Mouse (Mus musculus): Measurements from ENCODE around the gene Nosip.

The Nosip gene

DNA sequence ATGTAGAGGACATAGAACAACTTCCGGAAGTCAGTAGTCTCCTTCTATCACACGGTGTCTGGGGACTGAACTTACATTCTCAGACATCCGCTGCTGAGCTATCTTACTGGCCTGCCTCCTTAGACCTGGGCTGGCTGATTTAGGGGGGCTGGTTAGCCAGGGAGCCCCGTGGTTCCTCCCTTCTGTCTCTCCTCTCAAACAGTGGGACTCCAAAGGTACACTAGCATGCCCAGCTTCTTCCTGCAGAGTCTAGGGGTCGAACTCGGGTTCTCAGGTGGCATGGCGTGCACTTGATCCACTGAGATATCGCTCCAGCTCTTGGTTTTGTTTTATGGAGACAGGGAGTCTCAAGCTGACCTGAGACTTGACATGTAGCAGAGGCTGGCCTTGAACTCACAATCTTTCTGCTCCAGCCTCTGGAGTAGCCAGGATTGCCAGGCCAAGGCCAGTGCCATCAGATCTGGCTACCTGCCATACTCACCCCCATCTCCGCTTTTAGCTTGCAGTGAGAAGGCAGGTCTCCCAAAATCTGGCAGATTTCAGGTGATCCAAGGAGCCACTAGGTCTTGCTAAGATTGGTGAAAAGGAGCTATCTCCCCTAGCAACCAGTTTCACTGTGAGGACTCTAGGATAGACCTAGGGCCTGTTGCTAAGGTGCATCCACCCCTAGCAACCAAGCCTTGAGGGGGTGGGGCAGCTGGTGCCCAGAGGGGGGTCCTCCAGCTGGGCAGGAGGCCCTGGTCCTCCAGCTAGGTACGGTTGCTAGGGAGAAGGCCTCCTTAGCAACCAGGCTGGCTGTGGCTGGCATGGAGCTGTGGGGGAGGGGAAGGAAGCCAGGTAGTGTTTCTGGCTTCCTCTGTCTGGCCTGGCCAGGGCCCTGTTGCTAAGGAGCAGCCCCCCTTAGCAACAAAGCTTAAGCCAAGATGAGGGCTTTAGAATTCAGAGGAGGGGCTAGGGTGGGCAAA, 3.3 kb upstream of the Nosip start:
- 75% methylated on average over 10 of the region's 10 CpGs for WGBS

DNA sequence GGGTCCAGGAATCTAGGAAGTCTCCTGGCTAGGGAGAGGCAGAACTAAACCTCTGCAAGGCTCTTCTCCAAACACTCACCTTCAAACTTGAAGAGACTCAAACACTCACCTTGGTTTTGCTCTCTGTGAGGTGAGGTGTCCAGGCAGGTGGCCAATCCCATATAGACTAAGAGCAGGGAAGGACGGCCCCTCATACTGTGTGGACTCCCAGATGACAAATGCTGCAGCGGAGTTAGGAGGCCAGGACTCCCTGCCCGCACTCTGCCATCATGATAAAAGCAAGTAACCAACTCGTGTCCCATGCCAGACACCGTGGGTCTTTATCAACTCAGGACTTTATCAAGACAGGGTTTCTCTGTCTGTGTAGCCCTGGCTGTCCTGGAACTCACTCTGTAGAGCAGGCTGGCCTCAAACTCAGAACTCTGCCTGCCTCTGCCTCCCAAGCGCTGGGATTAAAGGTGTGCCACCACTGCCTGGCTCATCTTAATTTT, 1.6 kb upstream of the Nosip start:
- WGBS = 94% methylated on average over 6 of the region's 6 CpGs

DNA sequence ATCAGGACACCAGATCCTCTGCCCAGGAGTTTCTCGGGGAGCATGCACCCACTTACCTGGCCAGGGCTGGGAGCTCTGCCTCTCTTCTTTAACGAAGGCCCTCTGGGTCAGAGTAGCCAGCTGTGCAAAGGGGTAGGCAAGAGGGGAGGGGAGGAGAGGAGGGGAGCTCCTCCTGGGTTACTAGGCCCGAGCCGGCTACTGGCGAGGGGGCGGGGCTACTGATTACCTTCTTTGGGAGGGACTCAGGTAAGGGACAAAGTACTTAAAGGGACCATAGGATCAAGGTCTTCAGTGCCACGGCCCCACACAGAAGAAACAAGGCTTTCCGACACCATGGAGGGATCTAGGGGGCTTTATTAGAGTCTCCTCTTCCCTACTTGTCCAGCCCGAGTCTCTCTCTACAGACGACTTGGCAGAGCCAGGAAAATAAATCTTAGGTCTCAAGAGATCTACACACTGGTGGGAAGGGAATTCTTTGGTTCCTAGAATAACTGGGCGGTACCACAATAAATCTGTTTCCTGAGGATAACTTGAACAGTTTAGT, 625 bp upstream of the Nosip start:
- WGBS = 15% methylated on average over 11 of the region's 11 CpGs

DNA sequence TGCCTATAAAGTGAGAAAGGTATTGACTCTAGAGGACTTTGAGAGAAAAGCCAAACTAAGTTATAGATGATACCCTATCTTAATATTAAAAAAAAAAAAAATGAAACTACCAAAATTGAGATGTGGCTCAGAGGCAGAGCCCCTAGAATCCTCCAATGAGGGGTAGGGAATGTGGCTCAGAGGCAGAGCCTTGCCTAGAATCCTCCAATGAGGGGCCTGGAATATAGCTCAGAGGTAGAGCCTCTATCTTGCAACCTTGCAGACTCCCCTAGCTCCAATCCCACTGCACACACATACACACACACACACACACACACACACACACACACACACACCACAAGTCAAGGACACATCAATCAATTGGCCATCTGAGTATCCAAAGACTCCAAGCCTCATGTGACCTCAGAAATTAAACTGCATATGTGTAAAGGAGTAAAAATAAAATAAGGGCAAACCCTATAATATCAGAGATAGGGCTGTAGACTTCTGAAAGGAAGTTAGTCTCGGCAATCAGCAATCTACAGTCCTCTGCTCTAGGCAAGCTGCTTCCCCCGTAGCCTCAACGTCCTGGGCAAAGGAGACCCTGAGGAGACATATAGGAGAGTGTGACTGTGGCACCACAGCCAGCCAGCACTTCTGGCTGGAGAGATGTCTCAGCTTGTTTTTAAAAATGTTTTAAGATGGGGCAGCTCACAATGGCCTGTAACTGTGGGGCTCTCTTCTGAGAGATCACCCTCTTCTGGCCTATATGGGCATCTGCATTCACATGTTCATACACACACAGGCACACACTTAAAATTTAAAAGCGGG, 5.2 kb downstream of the Nosip start:
- 86% methylated on average over 4 of the region's 4 CpGs for WGBS

DNA sequence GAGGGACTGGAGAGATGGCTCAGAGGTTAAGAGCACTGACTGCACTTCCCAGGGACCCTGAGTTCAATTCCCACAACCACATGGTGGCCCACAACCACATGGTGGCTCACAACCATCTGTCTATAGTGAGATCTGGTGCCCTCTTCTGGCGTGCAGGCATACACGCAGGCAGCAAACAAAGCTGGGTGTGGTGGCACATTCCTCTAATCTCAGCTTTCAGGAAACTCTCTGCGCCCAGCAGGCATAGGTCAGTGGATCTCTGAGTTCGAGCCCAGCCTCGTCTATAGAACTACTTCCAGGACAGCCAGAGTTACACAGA, 5.7 kb downstream of the Nosip start:
- 32% methylated on average over 5 of the region's 5 CpGs for WGBS

DNA sequence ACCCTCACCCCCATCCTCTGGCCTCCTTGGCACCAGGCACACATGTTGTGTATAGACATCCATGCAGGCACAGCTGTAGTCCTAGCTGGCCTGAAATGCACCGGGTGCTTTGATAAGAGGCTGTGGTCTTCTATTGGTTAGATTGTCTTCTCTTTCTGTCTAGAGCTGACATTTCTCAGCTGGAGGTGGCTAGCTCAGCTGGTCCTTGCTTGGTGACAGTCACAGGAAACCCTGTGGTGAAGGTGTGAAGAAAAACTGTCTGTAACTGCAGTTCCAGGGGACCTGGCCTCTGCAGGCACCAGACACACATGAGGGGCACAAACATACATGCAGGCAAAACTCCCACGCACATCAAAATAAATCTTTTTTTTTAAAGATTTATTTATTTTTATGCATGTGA, 7.4 kb downstream of the Nosip start:
- 83% methylated on average over 2 of the region's 2 CpGs for WGBS

DNA sequence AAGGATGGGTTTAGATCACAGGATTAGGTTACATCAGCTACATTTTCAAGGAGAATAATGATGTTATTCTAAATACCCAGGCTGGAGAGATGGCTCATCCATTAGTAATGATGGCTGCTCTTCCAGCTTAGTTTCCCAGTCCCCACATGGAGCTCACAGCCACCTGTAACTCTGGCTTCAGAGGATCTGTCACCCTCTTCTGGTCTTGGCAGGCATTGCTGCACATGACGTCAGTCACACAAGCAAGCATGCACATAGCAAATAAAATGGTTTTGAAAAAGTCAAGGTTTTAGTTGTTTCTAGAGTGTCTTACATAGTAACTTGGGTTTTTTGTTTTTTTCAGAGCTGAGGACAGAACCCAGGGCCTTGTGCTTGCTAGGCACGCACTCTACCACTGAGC, 10.0 kb downstream of the Nosip start:
- 74% methylated on average over 2 of the region's 2 CpGs for WGBS

DNA sequence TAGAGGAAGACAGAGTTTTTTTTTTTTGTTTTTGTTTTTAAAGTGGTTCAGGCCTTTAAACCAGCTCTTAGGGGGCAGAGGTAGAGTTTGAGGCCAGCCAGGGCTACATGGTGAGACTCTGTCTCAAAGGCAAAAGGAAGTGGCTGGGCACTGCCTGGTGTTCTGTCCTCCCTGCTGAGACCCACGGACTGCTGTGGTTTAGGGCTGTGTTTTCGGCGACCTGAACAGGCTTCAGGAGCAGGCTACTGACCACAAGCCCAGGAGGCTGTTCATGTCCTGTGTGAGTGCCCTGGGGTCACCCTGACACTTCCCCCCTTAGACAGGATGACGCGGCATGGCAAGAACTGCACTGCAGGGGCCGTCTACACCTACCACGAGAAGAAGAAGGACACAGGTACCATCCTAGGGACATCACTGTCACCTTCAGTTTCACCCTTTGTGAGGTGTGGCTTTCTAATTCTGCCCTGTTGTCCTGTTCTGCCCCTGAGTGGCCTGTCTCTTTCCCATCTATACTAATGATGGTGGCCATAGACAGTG, 11.0 kb downstream of the Nosip start:
- 83% methylated on average over 7 of the region's 7 CpGs for WGBS

DNA sequence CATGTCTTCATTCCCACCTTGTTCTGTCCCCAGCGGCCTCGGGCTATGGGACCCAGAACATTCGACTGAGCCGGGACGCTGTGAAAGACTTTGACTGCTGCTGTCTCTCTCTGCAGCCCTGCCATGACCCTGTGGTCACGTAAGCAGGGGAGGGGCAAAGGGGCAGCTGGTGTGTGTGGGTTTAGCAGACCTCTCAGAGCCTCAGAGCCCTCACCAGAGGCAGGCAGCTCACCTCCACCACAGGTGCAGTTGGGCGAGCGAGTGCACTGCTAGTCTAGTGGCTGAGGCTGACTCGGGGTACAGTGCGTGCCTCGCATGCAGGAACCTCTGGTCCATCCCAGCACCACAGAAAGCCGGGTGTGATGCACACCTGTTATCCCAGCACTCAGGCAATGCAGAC, 11.7 kb downstream of the Nosip start:
- 93% methylated on average over 12 of the region's 12 CpGs for WGBS

DNA sequence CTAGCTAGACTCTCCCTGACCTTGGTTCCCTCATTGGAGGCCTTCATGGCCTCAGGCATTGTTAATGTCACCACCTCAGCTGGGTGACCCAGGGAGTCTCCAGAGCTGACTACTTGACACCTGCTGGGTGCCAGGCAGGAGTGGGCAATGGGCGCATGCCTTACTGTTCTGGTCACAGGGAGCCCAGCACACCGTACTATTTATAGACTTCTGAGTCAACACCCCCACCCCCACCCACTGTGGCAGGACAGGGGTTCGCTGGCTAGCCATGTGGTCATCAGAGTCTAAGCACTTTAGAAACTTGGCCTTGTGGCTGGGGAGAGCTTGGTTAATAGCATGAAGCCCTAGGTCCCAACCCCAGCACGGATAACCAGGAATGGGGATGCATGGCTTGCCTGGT, 13.2 kb downstream of the Nosip start:
- WGBS = 55% methylated on average over 4 of the region's 4 CpGs

DNA sequence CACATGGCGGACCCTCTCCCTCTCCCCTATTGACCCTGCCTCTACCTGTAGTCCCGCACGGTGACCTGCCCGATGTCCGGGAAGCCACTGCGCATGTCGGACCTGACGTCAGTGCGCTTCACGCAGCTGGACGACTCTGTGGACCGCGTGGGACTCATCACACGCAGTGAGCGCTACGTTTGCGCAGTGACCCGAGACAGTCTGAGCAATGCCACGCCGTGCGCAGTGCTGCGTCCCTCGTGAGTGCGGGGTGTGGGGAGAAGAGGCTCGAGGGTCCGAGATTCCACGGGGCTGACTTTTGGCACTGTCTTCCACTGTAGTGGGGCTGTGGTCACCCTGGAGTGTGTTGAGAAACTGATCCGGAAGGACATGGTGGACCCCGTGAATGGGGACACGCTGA, 14.3 kb downstream of the Nosip start:
- WGBS = 87% methylated on average over 30 of the region's 30 CpGs

DNA sequence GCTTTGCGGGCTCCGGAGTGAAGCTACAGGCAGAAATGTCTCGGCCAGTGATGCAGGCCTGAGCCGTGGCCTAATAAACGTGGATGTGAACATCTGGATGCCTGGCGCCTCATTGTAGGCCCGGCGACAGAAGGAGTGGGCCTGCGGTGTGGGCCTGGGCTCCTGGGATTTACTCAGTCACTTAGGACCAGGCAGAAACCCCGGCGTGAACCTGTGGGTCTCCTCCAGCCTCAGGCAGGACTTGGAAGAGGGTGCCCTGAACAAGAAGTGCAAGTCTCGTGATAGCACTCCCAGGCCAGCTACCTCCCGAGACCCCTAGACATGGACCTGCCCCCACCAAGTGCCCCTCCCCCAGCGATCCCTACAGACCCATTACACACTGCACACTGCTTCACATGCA, 15.1 kb downstream of the Nosip start:
- 91% methylated on average over 14 of the region's 14 CpGs for WGBS

DNA sequence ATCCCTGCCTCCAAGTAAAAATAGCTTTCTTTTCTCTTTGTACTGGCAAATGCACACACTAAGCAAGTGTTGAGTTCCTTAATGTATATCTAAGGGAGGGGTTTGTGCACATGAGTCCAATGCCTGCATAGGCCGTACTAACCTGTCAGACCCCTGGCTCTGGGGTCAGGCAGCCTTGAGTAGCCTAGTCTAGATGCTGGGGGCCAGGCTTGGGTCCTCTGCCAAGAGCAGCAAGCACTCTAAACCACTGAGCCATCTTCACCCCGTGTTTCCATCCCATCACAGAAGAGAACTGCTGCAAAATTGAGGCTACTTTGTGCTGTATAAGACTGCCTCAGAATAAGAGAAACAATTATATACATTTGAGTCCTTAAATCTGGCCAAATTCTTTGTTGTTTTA, 15.6 kb downstream of the Nosip start:
- 79% methylated on average over 2 of the region's 2 CpGs for WGBS

DNA sequence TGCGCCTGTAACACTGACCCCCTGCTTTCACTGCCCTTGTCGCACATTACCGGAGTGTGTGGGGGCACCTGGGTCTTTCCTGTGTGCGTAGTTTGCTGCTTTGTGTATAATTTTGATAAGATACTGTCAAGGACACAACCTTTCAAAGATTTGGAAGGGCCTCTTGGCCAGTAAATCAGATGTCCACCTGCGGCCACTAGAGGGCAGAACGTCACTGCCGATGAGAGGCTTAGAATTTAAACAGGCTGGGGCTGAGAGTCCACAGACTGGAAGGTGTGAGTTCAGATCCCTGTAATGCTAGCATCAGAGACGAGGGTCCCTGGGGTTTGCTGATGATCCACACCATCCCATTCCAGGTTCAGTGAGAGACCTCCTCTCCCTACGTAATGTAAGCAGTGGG, 16.3 kb downstream of the Nosip start:
- 42% methylated on average over 9 of the region's 9 CpGs for WGBS

DNA sequence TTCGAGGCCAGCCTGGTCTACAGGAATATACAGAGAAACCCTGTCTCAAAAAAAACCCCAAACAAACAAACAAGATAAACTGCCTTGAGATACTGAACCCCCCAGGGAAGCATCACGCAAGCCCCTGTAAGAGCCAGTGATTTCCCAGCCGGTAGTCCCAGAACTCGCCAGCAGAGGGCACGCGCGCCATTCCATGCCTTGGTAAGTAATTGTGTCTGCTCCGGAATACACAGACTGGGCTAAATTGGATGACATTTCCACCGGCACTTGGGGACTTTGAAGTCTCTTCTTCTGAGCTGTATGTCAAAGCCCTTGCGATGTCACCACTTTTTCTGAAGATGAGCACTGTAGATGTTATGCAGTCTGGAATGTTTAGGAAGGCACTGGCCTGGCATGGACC, 17.6 kb downstream of the Nosip start:
- WGBS = under 1% methylated on average over 10 of the region's 10 CpGs

DNA sequence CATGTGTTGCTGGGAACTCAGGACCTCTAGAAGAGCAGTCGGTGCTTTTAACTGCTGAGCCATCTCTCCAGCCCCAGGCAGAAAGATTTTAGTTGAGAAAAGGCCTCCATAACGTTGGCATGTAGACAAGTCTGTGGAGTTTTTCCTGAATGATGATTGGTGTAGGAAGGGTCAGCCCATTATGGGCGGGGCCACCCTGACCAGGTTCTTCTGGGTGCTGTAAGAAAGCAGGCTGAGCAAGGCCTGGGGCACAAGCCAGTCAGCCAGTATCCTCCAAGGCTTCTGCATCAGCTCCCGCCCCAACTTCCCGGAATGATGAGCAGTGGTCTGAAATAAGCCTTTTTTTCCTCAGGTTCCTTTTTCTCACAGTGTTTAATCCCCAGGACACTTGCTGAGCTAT, 18.8 kb downstream of the Nosip start:
- 56% methylated on average over 5 of the region's 5 CpGs for WGBS

DNA sequence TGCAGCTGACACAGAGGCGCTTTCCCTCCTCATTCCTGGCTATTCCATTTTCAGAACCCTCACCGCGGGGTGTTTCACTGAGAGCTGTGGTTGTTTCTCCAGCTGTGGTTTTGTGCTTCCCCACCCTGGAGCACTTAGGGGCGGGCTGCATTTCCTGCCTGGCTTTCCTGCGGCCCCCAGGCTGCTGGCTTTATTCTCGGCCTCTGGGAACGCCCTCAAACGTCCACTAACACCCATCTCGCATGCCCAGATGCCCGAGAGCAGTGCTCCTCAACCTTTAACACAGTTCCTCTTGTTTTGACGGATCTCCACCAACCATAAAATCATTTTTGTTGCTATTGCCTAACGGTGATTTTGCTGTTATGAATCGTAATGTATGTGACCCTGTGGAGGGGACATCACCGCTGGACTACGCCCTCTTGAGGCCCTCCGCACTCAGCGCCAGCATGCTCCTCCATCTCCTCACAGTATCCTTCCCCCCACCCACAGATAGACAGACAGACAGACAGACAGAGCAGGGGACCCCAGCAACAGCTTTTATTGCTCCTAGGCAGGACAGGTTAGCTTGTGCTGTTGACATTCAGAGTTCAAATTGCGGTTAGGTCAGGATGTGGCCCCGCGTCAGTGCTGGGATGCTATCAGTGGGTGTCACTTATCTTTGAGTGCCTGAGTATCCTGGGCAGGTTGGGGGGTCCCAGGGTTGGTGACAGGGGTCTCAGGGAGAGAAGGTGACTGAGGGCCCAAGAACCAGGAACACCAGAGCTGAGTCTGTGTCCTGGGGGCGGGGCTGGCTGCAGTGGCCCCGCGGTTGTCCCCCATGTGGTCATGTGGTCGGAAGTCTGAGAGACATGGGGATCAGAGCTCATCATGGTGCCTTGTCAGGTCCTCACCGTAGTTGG, 20.4 kb downstream of the Nosip start:
- 62% methylated on average over 25 of the region's 25 CpGs for WGBS

DNA sequence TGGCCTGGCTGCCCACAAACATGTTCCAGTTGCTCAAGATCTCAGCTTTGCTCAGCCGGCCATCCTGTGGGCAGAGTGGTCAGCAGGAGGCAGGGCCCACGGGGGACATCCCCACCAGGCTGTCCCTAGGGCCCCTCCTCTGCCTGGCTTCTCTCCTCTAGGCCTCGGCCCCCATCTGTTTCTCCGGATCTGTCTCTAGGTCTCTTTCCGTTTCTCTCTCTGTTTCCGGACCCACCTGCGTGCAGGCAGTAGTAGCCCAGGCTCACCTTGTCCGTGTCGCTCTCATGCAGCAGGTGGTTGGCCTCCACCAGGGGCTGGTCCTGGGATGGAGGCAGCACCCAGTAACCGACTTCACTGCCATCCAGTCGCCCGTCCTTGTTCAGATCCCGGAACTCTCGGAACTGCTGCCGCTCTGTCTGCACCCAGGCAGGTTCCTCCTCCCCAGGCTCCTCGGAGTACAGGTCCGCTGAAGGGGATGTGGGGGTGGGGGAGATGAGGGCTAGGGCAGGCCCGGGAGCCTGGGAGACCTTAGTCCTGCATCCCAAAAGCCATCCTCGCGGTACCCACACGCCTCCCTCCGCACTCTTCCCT, 21.2 kb downstream of the Nosip start:
- 85% methylated on average over 22 of the region's 22 CpGs for WGBS

DNA sequence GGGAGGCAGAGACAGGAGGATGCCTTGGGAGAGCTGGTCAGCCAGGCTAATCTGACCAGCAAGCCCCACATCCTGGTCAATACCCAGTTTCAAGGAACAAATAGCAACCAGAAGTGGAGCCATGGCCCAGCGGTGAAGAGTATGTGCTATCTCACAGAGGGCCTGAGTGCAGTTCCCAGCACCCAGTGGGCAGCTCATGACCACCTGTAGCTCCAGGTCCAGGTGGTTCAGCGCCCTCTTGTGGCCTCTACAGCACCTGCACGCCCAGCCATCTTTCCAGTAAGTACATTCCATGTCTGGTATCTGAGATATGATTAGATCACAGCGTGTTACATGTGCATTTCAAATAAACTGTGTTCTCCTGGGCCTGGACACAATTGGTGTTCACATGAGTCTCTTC, 23.9 kb downstream of the Nosip start:
- 79% methylated on average over 4 of the region's 4 CpGs for WGBS

DNA sequence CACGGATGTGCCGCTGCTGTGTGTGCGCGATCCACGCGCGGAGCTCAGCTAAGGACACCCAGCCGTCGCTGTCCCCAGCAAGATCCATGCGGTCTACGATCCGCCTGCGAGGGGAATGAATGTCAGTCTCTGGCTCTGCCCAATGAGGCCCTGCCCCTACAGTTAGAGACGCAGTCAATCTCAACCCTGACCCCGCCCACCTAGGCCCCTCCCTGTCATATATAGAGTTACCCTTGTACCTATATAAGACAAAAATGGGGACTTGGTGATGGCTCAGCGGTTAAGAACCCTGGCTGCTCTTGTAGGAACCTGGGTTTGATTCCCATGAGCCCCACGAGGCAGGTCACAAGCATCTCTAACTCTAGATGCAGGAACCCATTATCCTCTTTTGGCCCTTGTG, 26.4 kb downstream of the Nosip start:
- WGBS = 95% methylated on average over 17 of the region's 17 CpGs
